Comparison of ENCODE assay signal across 16 mouse cellular contexts in genomic region chr2:160942443-160942842, GRCm38 (mm10). TPM values are rescaled to one million over a fixed set of nuclear protein-coding genes. Genes with fewer than 3 reads are reported as not detected.
DNase-seq lines count a peak whose midpoint lies in the region; ATAC-seq and TF ChIP-seq lines count a peak whose summit lies in the region.
"Had no signal": no experiment of that assay in that cellular context is flagged by ENCODE, and none has a peak within 500 bp of the region (broad histone marks: within the 10 kb centered on the region; RNA-seq: fewer than 3 reads in every experiment).

No protein-coding gene starts in this region.

- H3K4me1 ChIP-seq in liver, adult 2 months (ENCODE audit: control insufficient read depth, insufficient read depth, low read length) = no peaks in the 10 kb centered on the region
- no peaks in the 10 kb centered on the region for H3K4me1 ChIP-seq in liver, embryonic 12.5 days
- H3K4me1 ChIP-seq in MEL (ENCODE audit: control insufficient read depth in 1 of 2, insufficient read depth in 2 of 2, low read length in 2 of 2) = no peaks in the 10 kb centered on the region
- H3K4me1 ChIP-seq in intestine, embryonic 16.5 days (ENCODE audit: control insufficient read depth, insufficient read depth, low read length) = peaks cover 17% of the 10 kb centered on the region
- H3K4me1 ChIP-seq: liver, embryonic 13.5 days; neural tube, embryonic 15.5 days had no signal

- intact Hi-C loops in gastrocnemius, adult 2 months (cut with DNase I) = loop anchor here (2.0 kb wide), 1 partner anchor 340 kb away; no protein-coding TSS in a partner anchor

- 69% methylated on average over 3 of the region's 3 CpGs for WGBS in liver, adult 2 months
- WGBS in liver, embryonic 12.5 days (ENCODE audit: insufficient replicate concordance) = 57% methylated on average over 3 of the region's 3 CpGs
- 61% methylated on average over 3 of the region's 3 CpGs for WGBS in intestine, embryonic 16.5 days

- H3K79me2 ChIP-seq in liver, adult 2 months (ENCODE audit: control insufficient read depth, insufficient read depth, low read length) = no peaks in the 10 kb centered on the region
- H3K79me2 ChIP-seq in MEL (ENCODE audit: control insufficient read depth, insufficient read depth, low read length, poor library complexity) = no peaks in the 10 kb centered on the region

- no peak for DNase-seq in gastrocnemius, adult 2 months
- DNase-seq in gastrocnemius, postnatal 25 days = no peak
- no peak for DNase-seq in liver, adult 2 months (ENCODE audit: extremely low read depth, low read depth, low spot score)
- no peak for DNase-seq in MEL (ENCODE audit: low read depth, low spot score)
- no peak for DNase-seq in ovary, adult 18-20 months (ENCODE audit: low spot score)
- no peak for DNase-seq in urinary bladder, postnatal 25 days (ENCODE audit: low spot score)
- DNase-seq: cerebellum, adult 9-10 months; gastrocnemius, postnatal 10 days; kidney, adult 18-20 months; liver, embryonic 13.5 days; thymus, adult 2 months had no signal

- H3K4me2 ChIP-seq in liver, embryonic 12.5 days = no peak overlapping the region
- no peak overlapping the region for H3K4me2 ChIP-seq in intestine, embryonic 16.5 days (ENCODE audit: low read depth, low read length)
- H3K4me2 ChIP-seq: liver, embryonic 13.5 days; neural tube, embryonic 15.5 days had no signal

- no peak overlapping the region for H3K27ac ChIP-seq in gastrocnemius, adult 2 months
- H3K27ac ChIP-seq in liver, adult 2 months (replicated peaks; ENCODE audit: insufficient read depth, low read depth, low read length) = no peak overlapping the region
- no peak overlapping the region for H3K27ac ChIP-seq in liver, embryonic 12.5 days
- no peak overlapping the region for H3K27ac ChIP-seq in MEL (ENCODE audit: control insufficient read depth, low read depth, low read length)
- no peak overlapping the region for H3K27ac ChIP-seq in intestine, embryonic 16.5 days (ENCODE audit: low read length)
- H3K27ac ChIP-seq: heart, embryonic 15.5 days; liver, embryonic 13.5 days; neural tube, embryonic 15.5 days had no signal

- no peaks in the 10 kb centered on the region for H3K27me3 ChIP-seq in liver, adult 2 months (ENCODE audit: control insufficient read depth, insufficient read depth, low read length)
- H3K27me3 ChIP-seq in liver, embryonic 12.5 days (replicated peaks) = no peaks in the 10 kb centered on the region
- no peaks in the 10 kb centered on the region for H3K27me3 ChIP-seq in MEL (ENCODE audit: control insufficient read depth in 1 of 2, insufficient read depth in 2 of 2, low read length in 2 of 2)
- H3K27me3 ChIP-seq in intestine, embryonic 16.5 days (replicated peaks; ENCODE audit: control insufficient read depth, insufficient read depth, low read length) = no peaks in the 10 kb centered on the region
- H3K27me3 ChIP-seq: heart, embryonic 15.5 days; liver, embryonic 13.5 days; neural tube, embryonic 15.5 days had no signal

- H3K9ac ChIP-seq in liver, adult 2 months (ENCODE audit: low read depth, low read length) = no peak overlapping the region
- H3K9ac ChIP-seq in liver, embryonic 12.5 days = no peak overlapping the region
- H3K9ac ChIP-seq in MEL (ENCODE audit: control insufficient read depth, low read depth, low read length, poor library complexity, severe bottlenecking) = no peak overlapping the region
- no peak overlapping the region for H3K9ac ChIP-seq in intestine, embryonic 16.5 days (ENCODE audit: low read depth, low read length)
- H3K9ac ChIP-seq: heart, embryonic 15.5 days; liver, embryonic 13.5 days; neural tube, embryonic 15.5 days had no signal

- ATAC-seq in liver, embryonic 12.5 days = no peak
- peak; percentile 36; the same call in 1 of the 2 replicates for ATAC-seq in intestine, embryonic 16.5 days

- TF ChIP-seq EP300 in MEL (IDR thresholded peaks at IDR 0.05; ENCODE audit: low read depth in 1 of 2, low read length in 2 of 2) = no peak

- no peaks in the 10 kb centered on the region for H3K36me3 ChIP-seq in liver, adult 2 months (ENCODE audit: control insufficient read depth, insufficient read depth, low read length)
- H3K36me3 ChIP-seq in liver, embryonic 12.5 days = no peaks in the 10 kb centered on the region; the same call in none of the 2 replicates
- no peaks in the 10 kb centered on the region for H3K36me3 ChIP-seq in MEL (ENCODE audit: control insufficient read depth in 1 of 2, insufficient read depth in 2 of 2, low read length in 2 of 2)
- no peaks in the 10 kb centered on the region for H3K36me3 ChIP-seq in intestine, embryonic 16.5 days (ENCODE audit: control insufficient read depth, insufficient read depth, low read length)
- H3K36me3 ChIP-seq: heart, embryonic 15.5 days; liver, embryonic 13.5 days had no signal

- no peak for TF ChIP-seq POLR2A in liver, adult 2 months (IDR thresholded peaks at IDR 0.05; ENCODE audit: extremely low read depth, insufficient read depth, low read length)
- no peak for TF ChIP-seq POLR2A in MEL (IDR thresholded peaks at IDR 0.05; ENCODE audit: control insufficient read depth in 1 of 2, insufficient read depth in 1 of 2, low read depth in 1 of 2, low read length in 2 of 2, poor library complexity in 1 of 2)

- no peak overlapping the region for H3K4me3 ChIP-seq in gastrocnemius, adult 2 months
- no peak overlapping the region for H3K4me3 ChIP-seq in liver, adult 2 months (ENCODE audit: insufficient read depth, low read depth, low read length)
- no peak overlapping the region for H3K4me3 ChIP-seq in liver, embryonic 12.5 days
- no peak overlapping the region for H3K4me3 ChIP-seq in MEL (ENCODE audit: control insufficient read depth in 1 of 2, insufficient read depth in 1 of 2, low read depth in 2 of 2, low read length in 2 of 2)
- H3K4me3 ChIP-seq in intestine, embryonic 16.5 days (ENCODE audit: low read length) = no peak overlapping the region
- H3K4me3 ChIP-seq: heart, embryonic 15.5 days; liver, embryonic 13.5 days; neural tube, embryonic 15.5 days had no signal

- TF ChIP-seq RAD21 in MEL (IDR thresholded peaks at IDR 0.05; ENCODE audit: low read depth, low read length) = peak; percentile 46

- no peaks in the 10 kb centered on the region for H3K9me3 ChIP-seq in liver, embryonic 12.5 days (replicated peaks)
- no peaks in the 10 kb centered on the region for H3K9me3 ChIP-seq in MEL (replicated peaks; ENCODE audit: insufficient read depth, low read length)
- H3K9me3 ChIP-seq in intestine, embryonic 16.5 days (ENCODE audit: control insufficient read depth, low read length) = no peaks in the 10 kb centered on the region
- H3K9me3 ChIP-seq: heart, embryonic 15.5 days; liver, embryonic 13.5 days; neural tube, embryonic 15.5 days had no signal

- TF ChIP-seq CTCF in gastrocnemius, adult 2 months (IDR thresholded peaks at IDR 0.05) = peak; percentile 60
- TF ChIP-seq CTCF in liver, adult 2 months (IDR thresholded peaks at IDR 0.05; ENCODE audit: low read depth, low read length) = peak; percentile 6; the same call in 1 of the 2 replicates
- TF ChIP-seq CTCF in MEL (IDR thresholded peaks at IDR 0.05 in 2 of 3, conservative IDR thresholded peaks at IDR 0.05 in 1 of 3; ENCODE audit: control insufficient read depth in 1 of 3, insufficient read depth in 1 of 3, low read depth in 2 of 3, low read length in 3 of 3, poor library complexity in 1 of 3, severe bottlenecking in 1 of 3) = peak; percentile 26 to 60 (median 28); a peak in 4 of 6 replicates

TF ChIP-seq in MEL, 35 proteins besides CTCF, POLR2A, EP300 and RAD21:
- TF ChIP-seq SMC3 (IDR thresholded peaks at IDR 0.05; ENCODE audit: low read depth, low read length) (peak; percentile 72), ZC3H11A (IDR thresholded peaks at IDR 0.05; ENCODE audit: low read depth, low read length) (peak; percentile 24; the same call in 1 of the 2 replicates), ELF1 (IDR thresholded peaks at IDR 0.05; ENCODE audit: low read depth, low read length) (no peak)

RNA-seq across cellular contexts. Expression of gene Emilin3, which starts 30.3 kb away (rescaled TPM):
- under 1 TPM; 0.20 to 0.23 TPM for total RNA-seq in gastrocnemius, adult 2 months (2021)
- under 1 TPM; 0.21 to 0.79 TPM for total RNA-seq in gastrocnemius, postnatal 25 days (2021)
- not detected in 2 replicates for total RNA-seq in liver, adult 2 months (2014; rRNA removed)
- polyA plus RNA-seq in liver, adult 2 months (2012; rRNA removed) = 0.02 TPM in 1 of 2 replicates, not detected in the other
- polyA plus RNA-seq in liver, embryonic 12.5 days (2016; fragmentation: Nextera tagmentation; extraction: Ambion mirVana) = 0.99 and 1.3 TPM in 2 replicates
- total RNA-seq in MEL (2012; rRNA removed) = not detected in 2 replicates
- polyA plus RNA-seq in MEL (2012; ENCODE audit: insufficient read depth in 1 of 2, insufficient read length in 2 of 2, low read depth in 1 of 2, low replicate concordance in 2 of 2, missing spikeins in 1 of 2) = not detected
- polyA plus RNA-seq in intestine, embryonic 16.5 days (2015; fragmentation: Nextera tagmentation; extraction: Ambion mirVana) = 24.4 and 24.8 TPM in 2 replicates
- total RNA-seq: megakaryocyte-erythroid progenitor cell, adult 5-6 weeks had no signal

Comparison
In these comparisons a context has a peak if more than half of its experiments do, and no peak if none do; other contexts are left out.
1. CTCF ChIP-seq: peak in every context shown above with its lines; median percentile 60 in gastrocnemius, adult 2 months; 28 in MEL; 6 in liver, adult 2 months.